Mouse (Mus musculus) embryonic fibroblast, embryonic 13.5 days (primary cell): ENCODE measurements around the gene Med17.

Source experiments
- CTCF ChIP-seq: IDR thresholded peaks from 2 replicates; pipeline ENCODE4 v1.5.1; 2011; ENCODE audit warnings: mild to moderate bottlenecking, control low read depth, low read length, moderate library complexity, borderline replicate concordance; ENCODE audit not compliant: insufficient read depth
- POLR2A ChIP-seq: IDR thresholded peaks from 2 replicates; pipeline ENCODE4 v1.6.1; 2011; ENCODE audit warnings: low read depth, mild to moderate bottlenecking, control low read depth, low read length, moderate library complexity

DNA sequence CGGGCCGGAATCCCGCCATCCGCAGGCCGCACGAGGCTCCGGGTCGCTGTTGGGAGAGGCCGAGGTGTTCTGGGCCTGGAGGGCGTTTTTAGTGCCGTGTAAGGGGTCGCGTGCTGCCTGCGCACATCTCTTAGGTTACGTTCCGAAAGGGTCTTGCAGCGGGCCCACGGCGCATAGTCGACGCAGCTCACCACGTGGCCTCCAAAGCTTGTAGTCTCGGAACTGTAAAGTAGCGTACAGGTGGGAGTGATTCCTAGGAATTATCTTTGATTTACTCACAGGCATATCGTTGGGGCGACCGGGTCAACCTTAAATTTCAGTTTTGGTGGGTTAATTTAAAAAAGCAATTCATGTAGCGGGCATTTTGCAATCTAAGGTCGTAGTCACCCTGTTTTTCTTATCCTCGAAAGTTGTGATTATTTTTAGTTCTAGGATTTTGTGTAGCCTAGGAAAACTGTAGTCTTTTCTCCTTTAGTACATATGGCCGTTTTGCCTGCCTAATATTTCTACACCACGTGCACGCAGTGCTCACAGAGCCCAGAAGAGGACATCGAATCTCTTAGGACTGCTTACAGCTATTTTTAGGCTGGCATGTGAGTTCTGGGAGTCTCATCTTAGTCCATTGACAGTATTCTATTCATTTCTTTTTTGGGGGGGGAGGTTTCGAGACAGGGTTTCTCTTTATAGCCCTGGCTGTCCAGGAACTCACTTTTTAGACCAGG lies 26.8 kb upstream of the Med17 start, which contains the start of gene 4931406C07Rik:
- TF ChIP-seq CTCF (no peak), POLR2A (no peak)
